Mouse (Mus musculus) limb, embryonic 14.5 days (tissue): Measurements from ENCODE around the gene Gm17657. TPM values are rescaled to one million over a fixed set of nuclear protein-coding genes. Genes with fewer than 3 reads are reported as not detected.
"Not testable (repeated sequence)": the region's sequence is repeated elsewhere in the genome, so short reads cannot be mapped to it uniquely, and the experiment has no call there.

ENCODE experiments used
- ATAC-seq: fragments of 200-750 bp; cut with Nextera tagmentation; 2 replicates; pipeline ENCODE4 v1.8.0; 2017; ENCODE audit warnings: low read depth, moderate number of reproducible peaks, moderate TSS enrichment; ENCODE audit not compliant: low FRiP score
- DNase-seq: peaks from one replicate; pipeline ENCODE4 v3.0.0-alpha.2; 2015; ENCODE audit warnings: low spot score
- H3K27ac ChIP-seq: fragments of 300-500 bp; sonication (generic); replicated peaks from 2 replicates; pipeline ENCODE4 v1.5.1; 2014; ENCODE audit warnings: low read depth, mild to moderate bottlenecking, low read length, moderate library complexity, mixed read lengths
- H3K27me3 ChIP-seq: fragments of 300-500 bp; sonication (generic); 2 replicates; pipeline ENCODE4 v1.6.1; 2014; ENCODE audit warnings: low read length, mixed read lengths; ENCODE audit not compliant: control insufficient read depth, insufficient read depth
- H3K36me3 ChIP-seq: fragments of 300-500 bp; sonication (generic); 2 replicates; pipeline ENCODE4 v1.6.1; 2014; ENCODE audit warnings: mild to moderate bottlenecking, low read length, moderate library complexity, mixed read lengths; ENCODE audit not compliant: control insufficient read depth, insufficient read depth
- H3K4me1 ChIP-seq: fragments of 300-500 bp; sonication (generic); 2 replicates; pipeline ENCODE4 v1.6.1; 2014; ENCODE audit warnings: antibody characterized with exemption, low read length, mixed read lengths; ENCODE audit not compliant: control insufficient read depth, insufficient read depth
- H3K4me2 ChIP-seq: fragments of 300-500 bp; sonication (generic); replicated peaks from 2 replicates; pipeline ENCODE4 v1.6.1; 2014; ENCODE audit warnings: low read depth, mild to moderate bottlenecking, low read length, moderate library complexity; ENCODE audit not compliant: severe bottlenecking
- H3K4me3 ChIP-seq: fragments of 300-500 bp; sonication (generic); replicated peaks from 2 replicates; pipeline ENCODE4 v1.5.1; 2014; ENCODE audit warnings: low read length
- H3K9ac ChIP-seq: fragments of 300-500 bp; sonication (generic); 2 replicates; pipeline ENCODE4 v1.6.1; 2014; ENCODE audit warnings: mild to moderate bottlenecking, low read depth, low read length, moderate library complexity; ENCODE audit not compliant: severe bottlenecking
- H3K9me3 ChIP-seq: fragments of 300-500 bp; sonication (generic); 2 replicates; pipeline ENCODE4 v1.6.1; 2016; ENCODE audit warnings: low read length; ENCODE audit not compliant: control insufficient read depth
- POLR2A ChIP-seq: fragments of 200-500 bp; IDR thresholded peaks from 2 replicates; pipeline ENCODE4 v1.8.0; 2012; ENCODE audit warnings: inconsistent platforms, mild to moderate bottlenecking, moderate library complexity, borderline replicate concordance; ENCODE audit not compliant: insufficient read depth, insufficient read length; ENCODE audit errors: extremely low read depth
- WGBS: fragments of 180-500 bp; shearing (Covaris S2); extraction: QIAGEN DNeasy Blood & Tissue Kit; methylation state at CpG from one replicate; pipeline ENCODE4 v1.1.7; 2014; 5-methylcytosine and 5-hydroxymethylcytosine counted together
- polyA plus RNA-seq, 2 experiments: library from polyadenylated mRNA; depleted of rRNA in 1 of 2; stranded (reverse) in 1 of 2; unstranded in 1 of 2; fragments of >200 nt; fragmentation: Nextera tagmentation in 1 of 2; extraction: Ambion mirVana in 1 of 2; gene quantifications; 2 replicates each; pipeline versions ENCODE4 v1.2.1 to v1.2.3; 2012 to 2014

The Gm17657 gene
- polyA plus RNA-seq, 2 experiments: 0.04 TPM; not detected in 1

- WGBS: 75% methylated on average over 9 of the region's 9 CpGs
- ATAC-seq (no peak), DNase-seq (no peak)
- no peaks in the 10 kb centered on the region for H3K9me3 ChIP-seq
- no peaks in the 10 kb centered on the region for H3K27me3 ChIP-seq
- H3K4me2 ChIP-seq: no peak overlapping the region
- H3K4me1 ChIP-seq: no peaks in the 10 kb centered on the region
- no peak overlapping the region for H3K27ac ChIP-seq
- H3K4me3 ChIP-seq: no peak overlapping the region
- TF ChIP-seq POLR2A: no peak
- no peaks in the 10 kb centered on the region for H3K36me3 ChIP-seq
- no peak overlapping the region for H3K9ac ChIP-seq
Observed at GRCm38 (mm10) chr17:29531278-29531677, 18.2 kb downstream of the Gm17657 start.

- no peaks in the 10 kb centered on the region for H3K4me1 ChIP-seq
- no peaks in the 10 kb centered on the region for H3K27me3 ChIP-seq
- no peaks in the 10 kb centered on the region; the same call in 1 of the 2 replicates for H3K9me3 ChIP-seq
- no peak for TF ChIP-seq POLR2A
- no peak overlapping the region for H3K4me2 ChIP-seq
- DNase-seq (no peak), ATAC-seq (no peak)
- no peak overlapping the region for H3K27ac ChIP-seq
- H3K36me3 ChIP-seq: no peaks in the 10 kb centered on the region
- H3K4me3 ChIP-seq: no peak overlapping the region
- no peak overlapping the region for H3K9ac ChIP-seq
- 80% methylated on average over 6 of the region's 6 CpGs for WGBS
Observed at GRCm38 (mm10) chr17:29530508-29530907, 18.9 kb downstream of the Gm17657 start.

GRCm38 (mm10) chr17:29528568-29529187 is 20.8 kb downstream of the Gm17657 start:
- Histone ChIP-seq H3K27me3 (no peaks in the 10 kb centered on the region), H3K9me3 (no peaks in the 10 kb centered on the region; the same call in 1 of the 2 replicates), H3K4me2 (no peak overlapping the region), H3K4me1 (no peaks in the 10 kb centered on the region), H3K27ac (no peak overlapping the region), H3K4me3 (no peak overlapping the region), H3K36me3 (no peaks in the 10 kb centered on the region), H3K9ac (no peak overlapping the region)
- ATAC-seq (no peak), DNase-seq (no peak)
- no peak for TF ChIP-seq POLR2A
- WGBS: 83% methylated on average over 8 of the region's 8 CpGs

- Histone ChIP-seq H3K9me3 (no peaks in the 10 kb centered on the region; the same call in 1 of the 2 replicates), H3K27ac (no peak overlapping the region), H3K4me1 (no peaks in the 10 kb centered on the region), H3K4me2 (no peak overlapping the region), H3K4me3 (no peak overlapping the region), H3K36me3 (no peaks in the 10 kb centered on the region), H3K9ac (no peak overlapping the region), H3K27me3 (no peaks in the 10 kb centered on the region)
- 78% methylated on average over 2 of the region's 2 CpGs for WGBS
- DNase-seq (no peak), ATAC-seq (no peak)
- no peak for TF ChIP-seq POLR2A
Observed at GRCm38 (mm10) chr17:29525613-29526012, 23.8 kb downstream of the Gm17657 start.

- no peak for ATAC-seq
Observed at GRCm38 (mm10) chr17:29519731-29520130, 29.7 kb downstream of the Gm17657 start.

GRCm38 (mm10) chr17:29518665-29519064 is 30.8 kb downstream of the Gm17657 start:
- not testable (repeated sequence) for H3K9ac ChIP-seq, H3K4me1 ChIP-seq, H3K36me3 ChIP-seq, ATAC-seq, H3K4me2 ChIP-seq, H3K27ac ChIP-seq, H3K9me3 ChIP-seq, H3K4me3 ChIP-seq, H3K27me3 ChIP-seq, DNase-seq
- WGBS: 88% methylated on average over 5 of the region's 5 CpGs

More at GRCm38 (mm10) chr17:29519731-29520130, 29.7 kb downstream of the Gm17657 start:
- no peak for DNase-seq
- WGBS: 71% methylated on average over 8 of the region's 8 CpGs
- no peak for TF ChIP-seq POLR2A
- Histone ChIP-seq H3K27me3 (no peaks in the 10 kb centered on the region), H3K4me1 (no peaks in the 10 kb centered on the region), H3K9ac (no peak overlapping the region), H3K9me3 (no peaks in the 10 kb centered on the region), H3K4me3 (no peak overlapping the region), H3K4me2 (no peak overlapping the region), H3K36me3 (no peaks in the 10 kb centered on the region), H3K27ac (no peak overlapping the region)
